Mouse (Mus musculus) kidney, postnatal 0 days (tissue): ENCODE results near the gene Gpr3. TPM values are rescaled to one million over a fixed set of nuclear protein-coding genes. Genes with fewer than 3 reads are reported as not detected.

Source experiments
- ATAC-seq: fragments of 200-750 bp; cut with Nextera tagmentation; replicated peaks from 2 replicates; pipeline ENCODE4 v1.8.0; 2017; ENCODE audit warnings: low read depth, moderate number of reproducible peaks, moderate TSS enrichment, moderate library complexity; ENCODE audit not compliant: low FRiP score
- DNase-seq: peaks from one replicate; pipeline ENCODE4 v3.0.0-alpha.2; 2016; ENCODE audit warnings: low spot score
- H3K27ac ChIP-seq: fragments of 300-500 bp; sonication (generic); 2 replicates; pipeline ENCODE4 v1.5.1; 2014; ENCODE audit warnings: mild to moderate bottlenecking
- H3K27me3 ChIP-seq: fragments of 300-500 bp; sonication (generic); 2 replicates; pipeline ENCODE4 v1.6.1; 2014; ENCODE audit warnings: low read length, mixed read lengths; ENCODE audit not compliant: insufficient read depth
- H3K36me3 ChIP-seq: fragments of 300-500 bp; sonication (generic); 2 replicates; pipeline ENCODE4 v1.6.1; 2014; ENCODE audit warnings: low read length, mixed read lengths; ENCODE audit not compliant: insufficient read depth
- H3K4me1 ChIP-seq: fragments of 300-500 bp; sonication (generic); replicated peaks from 2 replicates; pipeline ENCODE4 v1.6.1; 2014; ENCODE audit warnings: antibody characterized with exemption, low read length, mixed read lengths; ENCODE audit not compliant: insufficient read depth
- H3K4me2 ChIP-seq: fragments of 300-500 bp; sonication (generic); 2 replicates; pipeline ENCODE4 v1.6.1; 2014; ENCODE audit warnings: mild to moderate bottlenecking, low read length, moderate library complexity, mixed read lengths
- H3K4me3 ChIP-seq: fragments of 300-500 bp; sonication (generic); replicated peaks from 2 replicates; pipeline ENCODE4 v1.5.1; 2014; ENCODE audit warnings: low read depth, low read length
- H3K9ac ChIP-seq: fragments of 300-500 bp; sonication (generic); 2 replicates; pipeline ENCODE4 v1.6.1; 2014; ENCODE audit warnings: low read depth, low read length
- H3K9me3 ChIP-seq: fragments of 300-500 bp; sonication (generic); replicated peaks from 2 replicates; pipeline ENCODE4 v1.6.1; 2016; ENCODE audit warnings: low read length, inconsistent platforms, mixed read lengths
- CTCF ChIP-seq: IDR thresholded peaks from 2 replicates; pipeline ENCODE4 v1.5.1; 2016; ENCODE audit warnings: antibody characterized with exemption, low read depth, mild to moderate bottlenecking, moderate library complexity
- WGBS: fragments of 180-500 bp; shearing (Covaris S2); extraction: QIAGEN DNeasy Blood & Tissue Kit; methylation state at CpG from one replicate; pipeline ENCODE4 v1.1.7; 2014; 5-methylcytosine and 5-hydroxymethylcytosine counted together
- polyA plus RNA-seq: library from polyadenylated mRNA; unstranded; fragments of >200 nt; fragmentation: Nextera tagmentation; extraction: Ambion mirVana; gene quantifications from 2 replicates; pipeline ENCODE4 v1.2.1, GENCODE M21; 2015

The Gpr3 gene
- polyA plus RNA-seq, 1 experiment from 2014 or later = 0.54 TPM

DNA sequence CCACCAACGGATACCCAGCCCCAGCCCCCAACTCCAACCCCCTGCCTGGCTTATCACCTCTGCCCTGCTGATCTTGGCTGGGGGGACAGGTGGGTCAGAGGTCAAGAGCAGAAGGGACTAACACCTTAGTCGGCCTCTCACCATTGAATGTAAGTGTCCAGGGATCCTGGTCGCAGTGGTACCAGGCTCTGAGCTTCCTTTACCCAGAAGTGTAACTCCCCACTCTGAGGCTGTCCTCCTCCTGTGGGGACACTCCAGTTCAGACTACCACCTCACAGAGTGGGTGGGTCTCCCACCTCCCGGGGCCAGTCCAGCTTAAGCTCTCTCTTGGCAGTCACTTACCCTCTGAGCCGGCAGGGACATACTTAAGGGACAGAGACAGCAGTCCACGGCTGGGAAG lies 43.1 kb upstream of the Gpr3 start:
- no peak for ATAC-seq
- H3K27ac ChIP-seq = no peak overlapping the region
- peaks cover 9% of the 10 kb centered on the region; the same call in 1 of the 2 replicates for H3K4me1 ChIP-seq
- H3K4me2 ChIP-seq = no peak overlapping the region
- no peaks in the 10 kb centered on the region for H3K9me3 ChIP-seq
- 72% methylated on average over 6 of the region's 6 CpGs for WGBS
- H3K4me3 ChIP-seq = no peak overlapping the region
- H3K36me3 ChIP-seq = no peaks in the 10 kb centered on the region
- no peak overlapping the region for H3K9ac ChIP-seq
- DNase-seq = no peak
- TF ChIP-seq CTCF = no peak
- H3K27me3 ChIP-seq = 0 out of 2 replicates have a peak, but pooled peaks cover 5% of the 10 kb centered on the region

- no peaks in the 10 kb centered on the region for H3K9me3 ChIP-seq
- 32% methylated on average over 12 of the region's 12 CpGs for WGBS
- no peaks in the 10 kb centered on the region for H3K36me3 ChIP-seq
- no peak for ATAC-seq
- peaks cover 9% of the 10 kb centered on the region; the same call in 1 of the 2 replicates for H3K4me1 ChIP-seq
- TF ChIP-seq CTCF = no peak
- H3K27me3 ChIP-seq = 0 out of 2 replicates have a peak, but pooled peaks cover 5% of the 10 kb centered on the region
- H3K27ac ChIP-seq = no peak overlapping the region
- no peak overlapping the region for H3K4me2 ChIP-seq
- DNase-seq = peak; percentile 53
- H3K4me3 ChIP-seq = no peak overlapping the region
- H3K9ac ChIP-seq = no peak overlapping the region
These were observed 41.1 kb upstream of the Gpr3 start for GRCm38 (mm10) chr4:133253412-133253811.

DNA sequence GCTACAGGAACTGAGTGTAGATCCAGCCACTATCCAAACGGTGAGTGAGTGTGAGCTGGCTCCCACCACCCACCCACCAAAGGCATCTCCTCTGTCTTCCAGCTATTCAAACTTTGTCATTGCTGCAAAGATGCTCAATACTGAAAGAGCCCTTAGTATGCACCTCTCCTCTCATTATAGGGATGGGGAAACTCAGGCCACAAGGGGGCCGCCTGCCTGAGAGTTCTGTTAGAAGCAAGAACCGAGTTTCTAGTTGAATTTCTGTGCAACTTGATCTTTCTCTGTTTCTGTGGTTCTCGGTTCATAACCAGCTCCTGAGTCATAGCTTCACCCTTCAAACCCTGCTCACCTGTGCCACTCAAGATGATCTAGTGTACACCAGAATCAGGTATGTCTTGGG lies 39.8 kb upstream of the Gpr3 start:
- 0 out of 2 replicates have a peak, but pooled peaks cover 5% of the 10 kb centered on the region for H3K27me3 ChIP-seq
- peaks cover 9% of the 10 kb centered on the region; the same call in 1 of the 2 replicates for H3K4me1 ChIP-seq
- no peak overlapping the region for H3K4me3 ChIP-seq
- no peak overlapping the region for H3K27ac ChIP-seq
- DNase-seq (peak; percentile 24), ATAC-seq (no peak)
- 49% methylated on average over 4 of the region's 4 CpGs for WGBS
- H3K9me3 ChIP-seq = no peaks in the 10 kb centered on the region
- no peaks in the 10 kb centered on the region for H3K36me3 ChIP-seq
- H3K4me2 ChIP-seq = no peak overlapping the region
- H3K9ac ChIP-seq = no peak overlapping the region
- TF ChIP-seq CTCF = peak; percentile 43; the same call in 1 of the 2 replicates

DNA sequence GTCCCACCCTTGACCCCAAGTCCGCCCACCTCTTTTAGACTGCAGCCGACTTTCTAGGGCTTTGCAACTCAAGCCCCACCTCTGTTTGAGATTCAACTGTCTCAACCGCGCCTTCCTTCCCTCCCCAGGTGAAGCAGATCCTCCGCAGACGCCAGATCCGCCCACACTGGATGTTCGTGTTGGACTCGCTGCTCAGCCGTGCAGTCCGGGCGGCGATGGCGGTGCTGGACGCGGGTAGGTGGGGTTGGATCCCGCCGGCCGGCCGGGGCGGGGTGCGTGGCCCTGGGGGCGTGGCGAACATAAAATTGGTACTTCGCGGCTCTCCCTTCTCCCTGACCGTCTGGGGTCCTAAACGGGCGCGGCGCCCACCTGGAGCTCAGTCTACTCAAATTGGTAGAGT lies 38.9 kb upstream of the Gpr3 start:
- Histone ChIP-seq H3K4me1 (peaks cover 9% of the 10 kb centered on the region; the same call in 1 of the 2 replicates), H3K27ac (no peak overlapping the region), H3K9ac (peak overlapping the region; percentile 49), H3K27me3 (0 out of 2 replicates have a peak, but pooled peaks cover 5% of the 10 kb centered on the region), H3K36me3 (no peaks in the 10 kb centered on the region), H3K4me3 (peak overlapping the region; percentile 28), H3K4me2 (peak overlapping the region; percentile 67), H3K9me3 (no peaks in the 10 kb centered on the region)
- ATAC-seq = no peak
- TF ChIP-seq CTCF = no peak
- no peak for DNase-seq
- WGBS = 6% methylated on average over 31 of the region's 31 CpGs

GRCm38 (mm10) chr4:133250609-133251008 lies 38.3 kb upstream of the Gpr3 start:
- peak; percentile 91 for TF ChIP-seq CTCF
- H3K27ac ChIP-seq = no peak overlapping the region
- H3K4me1 ChIP-seq = peaks cover 9% of the 10 kb centered on the region; the same call in 1 of the 2 replicates
- DNase-seq (peak; percentile 82), ATAC-seq (0 out of 2 replicates have a peak, but pooled peaks have one; percentile 18)
- H3K4me2 ChIP-seq = peak overlapping the region; percentile 67
- H3K27me3 ChIP-seq = no peaks in the 10 kb centered on the region
- 4% methylated on average over 22 of the region's 22 CpGs for WGBS
- peak overlapping the region; percentile 28 for H3K4me3 ChIP-seq
- no peaks in the 10 kb centered on the region for H3K9me3 ChIP-seq
- H3K36me3 ChIP-seq = no peaks in the 10 kb centered on the region
- no peak overlapping the region for H3K9ac ChIP-seq

- Histone ChIP-seq H3K4me1 (peaks cover 9% of the 10 kb centered on the region; the same call in 1 of the 2 replicates), H3K36me3 (no peaks in the 10 kb centered on the region), H3K9me3 (no peaks in the 10 kb centered on the region), H3K27me3 (no peaks in the 10 kb centered on the region), H3K9ac (no peak overlapping the region), H3K4me2 (no peak overlapping the region), H3K27ac (no peak overlapping the region), H3K4me3 (no peak overlapping the region)
- 56% methylated on average over 13 of the region's 13 CpGs for WGBS
- no peak for TF ChIP-seq CTCF
- DNase-seq (no peak), ATAC-seq (no peak)
These were observed 35.6 kb upstream of the Gpr3 start for GRCm38 (mm10) chr4:133247806-133248449.
